Mouse (Mus musculus) right cerebral cortex, postnatal 4 days (tissue): ENCODE data around the gene Gm17949.
"Not testable (repeated sequence)": the region's sequence is repeated elsewhere in the genome, so short reads cannot be mapped to it uniquely, and the experiment has no call there.

Experiments
- DNase-seq: peaks from one replicate; pipeline ENCODE4 v3.0.0-alpha.2; 2022

The Gm17949 gene

GRCm38 (mm10) chr17:57051679-57052078 lies 40.4 kb downstream of the Gm17949 start:
- DNase-seq: not testable (repeated sequence)

- no peak for DNase-seq
These were observed 45.0 kb downstream of the Gm17949 start for GRCm38 (mm10) chr17:57056246-57056645.

- peak; percentile 51 for DNase-seq
These were observed 47.7 kb downstream of the Gm17949 start, which contains the start of gene Crb3 for GRCm38 (mm10) chr17:57058891-57059485. Gene Crb3 (plus strand): TSS chr17:57059105.

- DNase-seq: peak; percentile 83
These were observed 48.3 kb downstream of the Gm17949 start, which contains the start of gene Slc25a23 for GRCm38 (mm10) chr17:57059486-57059977. Gene Slc25a23 (minus strand): TSS chr17:57059863.

GRCm38 (mm10) chr17:57060231-57060801 lies 49.0 kb downstream of the Gm17949 start:
- DNase-seq: peak; percentile 92

GRCm38 (mm10) chr17:57061069-57061468 lies 49.8 kb downstream of the Gm17949 start:
- no peak for DNase-seq

GRCm38 (mm10) chr17:57062011-57062521 lies 50.8 kb downstream of the Gm17949 start:
- no peak for DNase-seq

- no peak for DNase-seq
These were observed 51.3 kb downstream of the Gm17949 start for GRCm38 (mm10) chr17:57062548-57062947.

- DNase-seq: no peak
These were observed 51.8 kb downstream of the Gm17949 start for GRCm38 (mm10) chr17:57063031-57063430.

- no peak for DNase-seq
These were observed 55.6 kb downstream of the Gm17949 start for GRCm38 (mm10) chr17:57066908-57067307.

GRCm38 (mm10) chr17:57070272-57070671 lies 59.0 kb downstream of the Gm17949 start:
- DNase-seq: no peak

- no peak for DNase-seq
These were observed 59.4 kb downstream of the Gm17949 start for GRCm38 (mm10) chr17:57070699-57071098.
